Mouse (Mus musculus): ENCODE measurements around the gene Wnt16. TPM values are rescaled to one million over a fixed set of nuclear protein-coding genes. Genes with fewer than 3 reads are reported as not detected.

Gene Wnt16
- total and polyA plus RNA-seq, 3 experiments: not detected

DNA sequence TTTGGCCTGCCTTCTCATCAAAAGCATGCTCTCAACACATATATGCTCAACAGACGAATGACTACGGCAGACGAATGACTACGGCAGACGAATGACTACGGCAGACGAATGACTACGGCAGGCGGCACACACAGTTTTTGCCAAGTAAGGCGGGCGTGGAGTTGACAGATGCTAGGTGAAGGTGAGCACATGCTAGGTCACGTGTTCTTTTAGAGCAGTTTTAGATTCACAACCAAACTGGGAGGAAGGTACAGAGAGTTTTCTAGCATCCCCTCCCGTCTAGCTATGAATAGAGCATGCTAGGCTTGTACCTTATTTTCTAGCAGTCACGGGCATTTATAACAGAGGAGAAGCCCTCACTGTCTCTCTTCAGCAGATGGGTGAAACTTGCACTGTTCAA is 52.8 kb downstream of the Wnt16 start:
- TF ChIP-seq MEF2A (IDR thresholded peaks at IDR 0.05; ENCODE audit: extremely low read depth, insufficient replicate concordance, low read depth, low read length, poor library complexity, severe bottlenecking): no peak
- no peak for TF ChIP-seq JUND (IDR thresholded peaks at IDR 0.05; ENCODE audit: low read depth, low read length)
- DNase-seq (ENCODE audit: low read depth, low spot score): no peak
- no peak overlapping the region for H3K9ac ChIP-seq (ENCODE audit: control insufficient read depth, low read depth, low read length, poor library complexity, severe bottlenecking)
- H3K9me3 ChIP-seq (replicated peaks; ENCODE audit: insufficient read depth, low read length): no peaks in the 10 kb centered on the region
- H3K27me3 ChIP-seq (ENCODE audit: control insufficient read depth in 1 of 2, insufficient read depth in 2 of 2, low read length in 2 of 2): no peaks in the 10 kb centered on the region
- H3K36me3 ChIP-seq (ENCODE audit: control insufficient read depth in 1 of 2, insufficient read depth in 2 of 2, low read length in 2 of 2): peaks cover 0 to 15% of the 10 kb centered on the region in 2 experiments
- no peak overlapping the region for H3K4me3 ChIP-seq (ENCODE audit: control insufficient read depth in 1 of 2, insufficient read depth in 1 of 2, low read depth in 2 of 2, low read length in 2 of 2)
- peaks cover 2 to 11% of the 10 kb centered on the region in 2 experiments; a peak in 3 of 4 replicates for H3K4me1 ChIP-seq (ENCODE audit: control insufficient read depth in 1 of 2, insufficient read depth in 2 of 2, low read length in 2 of 2)
- no peak overlapping the region for H3K27ac ChIP-seq (ENCODE audit: control insufficient read depth, low read depth, low read length)
- peaks cover 21% of the 10 kb centered on the region for H3K79me2 ChIP-seq (ENCODE audit: control insufficient read depth, insufficient read depth, low read length, poor library complexity)

DNA sequence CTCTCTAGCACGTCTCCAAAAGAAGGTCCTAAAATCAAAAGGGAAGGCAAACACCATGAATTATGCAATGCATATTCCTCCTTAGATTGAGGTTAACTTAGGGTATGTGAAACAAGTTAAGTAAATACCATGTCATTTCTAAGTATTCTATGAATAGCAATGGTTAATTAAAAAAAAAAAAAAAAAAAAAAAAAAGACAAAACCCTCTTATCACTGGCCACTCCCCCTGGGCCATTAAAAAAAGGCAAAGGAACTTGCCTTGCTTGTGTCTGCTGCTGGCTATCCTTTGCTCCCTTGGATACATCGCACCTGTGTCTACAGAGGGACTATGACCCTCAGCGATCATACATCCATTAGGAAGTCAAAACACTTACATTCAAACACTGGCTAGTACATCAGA is 55.3 kb downstream of the Wnt16 start:
- no peak overlapping the region for H3K27ac ChIP-seq (ENCODE audit: control insufficient read depth, low read depth, low read length)
- H3K4me1 ChIP-seq (ENCODE audit: control insufficient read depth in 1 of 2, insufficient read depth in 2 of 2, low read length in 2 of 2): peaks cover 2 to 11% of the 10 kb centered on the region in 2 experiments; a peak in 3 of 4 replicates
- H3K27me3 ChIP-seq (ENCODE audit: control insufficient read depth in 1 of 2, insufficient read depth in 2 of 2, low read length in 2 of 2): no peaks in the 10 kb centered on the region
- no peak for DNase-seq (ENCODE audit: low read depth, low spot score)
- no peaks in the 10 kb centered on the region for H3K9me3 ChIP-seq (replicated peaks; ENCODE audit: insufficient read depth, low read length)
- peaks cover 0 to 18% of the 10 kb centered on the region in 2 experiments; a peak in 3 of 4 replicates for H3K36me3 ChIP-seq (ENCODE audit: control insufficient read depth in 1 of 2, insufficient read depth in 2 of 2, low read length in 2 of 2)
- no peak overlapping the region for H3K4me3 ChIP-seq (ENCODE audit: control insufficient read depth in 1 of 2, insufficient read depth in 1 of 2, low read depth in 2 of 2, low read length in 2 of 2)
- H3K9ac ChIP-seq (ENCODE audit: control insufficient read depth, low read depth, low read length, poor library complexity, severe bottlenecking): no peak overlapping the region
- no peak for TF ChIP-seq BHLHE40 (IDR thresholded peaks at IDR 0.05; ENCODE audit: borderline replicate concordance, low read depth, low read length)
- TF ChIP-seq CHD2 (IDR thresholded peaks at IDR 0.05; ENCODE audit: low read length): no peak
- no peak for TF ChIP-seq RCOR1 (IDR thresholded peaks at IDR 0.05; ENCODE audit: low read depth, low read length)
- TF ChIP-seq MAFK (IDR thresholded peaks at IDR 0.05; ENCODE audit: borderline replicate concordance, low read depth, low read length): no peak
- peak; percentile 87 for TF ChIP-seq ZNF384 (IDR thresholded peaks at IDR 0.05; ENCODE audit: low read depth, low read length)
- peaks cover 37% of the 10 kb centered on the region for H3K79me2 ChIP-seq (ENCODE audit: control insufficient read depth, insufficient read depth, low read length, poor library complexity)

DNA sequence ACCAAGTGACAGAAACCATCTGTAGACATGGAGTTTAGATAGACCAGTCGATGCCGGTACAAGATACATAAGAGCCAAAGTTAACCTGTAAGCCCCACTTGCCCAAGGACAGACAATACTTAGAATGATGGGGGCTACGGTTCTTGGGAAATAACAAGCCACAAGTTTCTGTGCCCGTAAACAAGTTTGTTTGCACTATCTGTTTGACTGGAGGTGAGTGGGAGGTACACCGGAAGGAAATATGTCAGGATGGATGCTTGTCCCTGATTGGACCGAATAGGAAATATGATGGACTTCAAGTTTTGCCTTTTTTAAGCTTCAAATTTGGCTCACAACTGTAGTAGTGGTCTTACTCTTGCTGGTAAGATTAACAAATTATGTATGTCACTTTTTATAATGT is 55.7 kb downstream of the Wnt16 start:
- DNase-seq (ENCODE audit: low read depth, low spot score): no peak
- Histone ChIP-seq H3K36me3 (ENCODE audit: control insufficient read depth in 1 of 2, insufficient read depth in 2 of 2, low read length in 2 of 2) (peaks cover 0 to 18% of the 10 kb centered on the region in 2 experiments; a peak in 3 of 4 replicates), H3K4me3 (ENCODE audit: control insufficient read depth in 1 of 2, insufficient read depth in 1 of 2, low read depth in 2 of 2, low read length in 2 of 2) (no peak overlapping the region), H3K9me3 (replicated peaks; ENCODE audit: insufficient read depth, low read length) (no peaks in the 10 kb centered on the region), H3K79me2 (ENCODE audit: control insufficient read depth, insufficient read depth, low read length, poor library complexity) (peaks cover 39% of the 10 kb centered on the region), H3K27ac (ENCODE audit: control insufficient read depth, low read depth, low read length) (no peak overlapping the region), H3K27me3 (ENCODE audit: control insufficient read depth in 1 of 2, insufficient read depth in 2 of 2, low read length in 2 of 2) (no peaks in the 10 kb centered on the region), H3K9ac (ENCODE audit: control insufficient read depth, low read depth, low read length, poor library complexity, severe bottlenecking) (no peak overlapping the region), H3K4me1 (ENCODE audit: control insufficient read depth in 1 of 2, insufficient read depth in 2 of 2, low read length in 2 of 2) (peaks cover 2 to 11% of the 10 kb centered on the region in 2 experiments; a peak in 3 of 4 replicates)
- no peak for TF ChIP-seq POLR2AphosphoS2 (IDR thresholded peaks at IDR 0.05; ENCODE audit: low read length)
- no peak for TF ChIP-seq E2F4 (IDR thresholded peaks at IDR 0.05; ENCODE audit: borderline replicate concordance, low read depth, low read length)
- TF ChIP-seq RCOR1 (IDR thresholded peaks at IDR 0.05; ENCODE audit: low read depth, low read length): no peak
- TF ChIP-seq GABPA (IDR thresholded peaks at IDR 0.05; ENCODE audit: low read depth, low read length): no peak
- TF ChIP-seq ZC3H11A (IDR thresholded peaks at IDR 0.05; ENCODE audit: low read depth, low read length): no peak
- TF ChIP-seq SMC3 (IDR thresholded peaks at IDR 0.05; ENCODE audit: low read depth, low read length): no peak
- no peak for TF ChIP-seq KAT2A (conservative IDR thresholded peaks at IDR 0.05; ENCODE audit: low read depth, low read length)
- TF ChIP-seq ELF1 (IDR thresholded peaks at IDR 0.05; ENCODE audit: low read depth, low read length): no peak
- no peak for TF ChIP-seq EP300 (IDR thresholded peaks at IDR 0.05; ENCODE audit: low read depth in 1 of 2, low read length in 2 of 2)
- TF ChIP-seq SIN3A (IDR thresholded peaks at IDR 0.05; ENCODE audit: low read length): no peak
- no peak for TF ChIP-seq MAZ (IDR thresholded peaks at IDR 0.05; ENCODE audit: low read depth, low read length)
- no peak for TF ChIP-seq POLR2AphosphoS5 (IDR thresholded peaks at IDR 0.05; ENCODE audit: borderline replicate concordance, low read depth, low read length)
- TF ChIP-seq RAD21 (IDR thresholded peaks at IDR 0.05; ENCODE audit: low read depth, low read length): no peak
- no peak for TF ChIP-seq TBP (IDR thresholded peaks at IDR 0.05; ENCODE audit: low read depth, low read length)
- no peak for TF ChIP-seq USF1 (IDR thresholded peaks at IDR 0.05; ENCODE audit: low read depth, low read length)
- no peak for TF ChIP-seq BHLHE40 (IDR thresholded peaks at IDR 0.05; ENCODE audit: borderline replicate concordance, low read depth, low read length)
- TF ChIP-seq USF2 (IDR thresholded peaks at IDR 0.05; ENCODE audit: borderline replicate concordance in 1 of 2, insufficient read depth in 1 of 2, low read depth in 1 of 2, low read length in 2 of 2): no peak
- TF ChIP-seq GATA1 (IDR thresholded peaks at IDR 0.05; ENCODE audit: low read depth, low read length): no peak
- TF ChIP-seq MEF2A (IDR thresholded peaks at IDR 0.05; ENCODE audit: extremely low read depth, insufficient replicate concordance, low read depth, low read length, poor library complexity, severe bottlenecking): no peak
